9 mouse cellular contexts compared by ENCODE assay signal in the genomic region with DNA sequence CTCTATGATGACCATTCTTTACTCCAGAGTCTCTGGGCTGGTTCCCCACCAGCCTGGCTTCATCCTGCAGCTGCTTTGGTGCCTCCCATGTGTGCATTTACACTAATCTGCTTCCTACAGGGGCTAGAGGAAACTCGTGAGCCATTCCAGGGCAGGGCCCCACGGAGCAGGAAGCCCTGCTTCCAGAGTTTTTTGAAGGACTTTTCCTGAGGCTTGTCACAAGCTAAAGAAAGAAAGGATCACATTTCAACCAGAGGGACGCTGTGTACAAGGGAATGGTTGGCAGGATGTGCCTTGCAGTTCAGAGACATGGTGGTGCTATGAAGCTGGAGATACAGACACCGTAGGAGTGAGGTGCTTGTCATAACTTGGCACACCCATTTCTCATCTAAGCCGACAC. TPM values are rescaled to one million over a fixed set of nuclear protein-coding genes. Genes with fewer than 3 reads are reported as not detected.
DNase-seq lines count a peak whose midpoint lies in the region; ATAC-seq lines count a peak whose summit lies in the region.
"Had no signal": no experiment of that assay in that cellular context is flagged by ENCODE, and none has a peak within 500 bp of the region (broad histone marks: within the 10 kb centered on the region; RNA-seq: fewer than 3 reads in every experiment).

No protein-coding gene starts in this region.

- ATAC-seq in megakaryocyte, adult 5-6 weeks (ENCODE audit: poor library complexity, severe bottlenecking): no peak
- no peak for ATAC-seq in stomach, embryonic 14.5 days (ENCODE audit: insufficient number of reproducible peaks, insufficient read depth, low FRiP score, low read depth)

- WGBS in stomach, embryonic 14.5 days: 36% methylated on average over 5 of the region's 5 CpGs

- peaks cover 22% of the 10 kb centered on the region for H3K9me3 ChIP-seq in megakaryocyte, embryonic 14.5 days
- no peaks in the 10 kb centered on the region for H3K9me3 ChIP-seq in stomach, embryonic 14.5 days (ENCODE audit: control insufficient read depth, low read depth, low read length)
- H3K9me3 ChIP-seq: neural tube, embryonic 15.5 days had no signal

- peak; percentile 37 for DNase-seq in embryo, embryonic 11 days
- no peak for DNase-seq in embryo, embryonic 9.5 days (ENCODE audit: extremely low spot score)
- DNase-seq in kidney, postnatal 10 days: peak; percentile 31
- no peak for DNase-seq in urinary bladder, adult 2 months (ENCODE audit: low spot score)
- no peak for DNase-seq in gastrocnemius, postnatal 10 days

- peak overlapping the region; percentile 27; the same call in 1 of the 2 replicates for H3K27ac ChIP-seq in stomach, embryonic 14.5 days (ENCODE audit: low read length)
- H3K27ac ChIP-seq: neural tube, embryonic 15.5 days had no signal

- peak overlapping the region; percentile 44 for H3K4me3 ChIP-seq in megakaryocyte, embryonic 14.5 days (replicated peaks)
- H3K4me3 ChIP-seq in stomach, embryonic 14.5 days (ENCODE audit: low read depth, low read length): no peak overlapping the region
- H3K4me3 ChIP-seq: neural tube, embryonic 15.5 days had no signal

- H3K36me3 ChIP-seq in megakaryocyte, embryonic 14.5 days (replicated peaks; ENCODE audit: low read length): no peaks in the 10 kb centered on the region
- no peaks in the 10 kb centered on the region for H3K36me3 ChIP-seq in stomach, embryonic 14.5 days (ENCODE audit: control insufficient read depth, insufficient read depth, low read length)
- H3K36me3 ChIP-seq: neural tube, embryonic 15.5 days had no signal

- no peaks in the 10 kb centered on the region for H3K27me3 ChIP-seq in megakaryocyte, embryonic 14.5 days (replicated peaks)
- no peaks in the 10 kb centered on the region for H3K27me3 ChIP-seq in stomach, embryonic 14.5 days (ENCODE audit: control insufficient read depth, insufficient read depth, low read length)
- H3K27me3 ChIP-seq: neural tube, embryonic 15.5 days had no signal

- no peak overlapping the region for H3K9ac ChIP-seq in stomach, embryonic 14.5 days (replicated peaks; ENCODE audit: low read depth, low read length)
- H3K9ac ChIP-seq: neural tube, embryonic 15.5 days had no signal

- H3K4me2 ChIP-seq in stomach, embryonic 14.5 days (replicated peaks; ENCODE audit: low read depth, low read length): no peak overlapping the region
- H3K4me2 ChIP-seq: neural tube, embryonic 15.5 days had no signal

- peaks cover 7% of the 10 kb centered on the region for H3K4me1 ChIP-seq in megakaryocyte, embryonic 14.5 days
- no peaks in the 10 kb centered on the region for H3K4me1 ChIP-seq in stomach, embryonic 14.5 days (ENCODE audit: control insufficient read depth, insufficient read depth, low read length)
- H3K4me1 ChIP-seq: neural tube, embryonic 15.5 days had no signal

RNA-seq across cellular contexts. Expression of a gene that starts 14.8 kb away (rescaled TPM):
- 0.17 TPM in 1 of 2 replicates, not detected in the other for polyA plus RNA-seq in megakaryocyte, embryonic 14.5 days (2012; ENCODE audit: insufficient read depth, low replicate concordance)
- total RNA-seq in megakaryocyte, adult 5-6 weeks (2015): 9.5 and 11.1 TPM in 2 replicates
- 7.8 and 9.7 TPM in 2 replicates for total RNA-seq in megakaryocyte, adult 5-6 weeks (2017)
- polyA plus RNA-seq in stomach, embryonic 14.5 days (2014; fragmentation: Nextera tagmentation; extraction: Ambion mirVana): 64.5 and 66.2 TPM in 2 replicates
- 3.9 and 4.5 TPM in 2 replicates for polyA plus RNA-seq in urinary bladder, adult 2 months (2012; rRNA removed)
- 10 to 100 TPM; 12.7 to 16.0 TPM for total RNA-seq in gastrocnemius, postnatal 10 days (2021)

Comparison
In these comparisons a context has a peak if more than half of its experiments do, and no peak if none do; other contexts are left out.
1. DNase-seq: peak in embryo, embryonic 11 days (single experiment) and kidney, postnatal 10 days (single experiment); none in embryo, embryonic 9.5 days (single experiment), urinary bladder, adult 2 months (single experiment) and gastrocnemius, postnatal 10 days (single experiment).
2. RNA of a gene that starts 14.8 kb away (polyA plus RNA-seq): 64.5 to 66.2 TPM in stomach, embryonic 14.5 days; 3.9 to 4.5 TPM in urinary bladder, adult 2 months and 0.17 TPM in megakaryocyte, embryonic 14.5 days; every median in the first group is over 10 times any median in the second.